Mouse (Mus musculus): ENCODE results near the gene Kpna1. TPM values are rescaled to one million over a fixed set of nuclear protein-coding genes. Genes with fewer than 3 reads are reported as not detected.
"Not testable (repeated sequence)": the region's sequence is repeated elsewhere in the genome, so short reads cannot be mapped to it uniquely, and the experiment has no call there.

Kpna1 gene
- polyA plus RNA-seq, 1 experiment from 2014 or later, result 23.3 TPM

DNA sequence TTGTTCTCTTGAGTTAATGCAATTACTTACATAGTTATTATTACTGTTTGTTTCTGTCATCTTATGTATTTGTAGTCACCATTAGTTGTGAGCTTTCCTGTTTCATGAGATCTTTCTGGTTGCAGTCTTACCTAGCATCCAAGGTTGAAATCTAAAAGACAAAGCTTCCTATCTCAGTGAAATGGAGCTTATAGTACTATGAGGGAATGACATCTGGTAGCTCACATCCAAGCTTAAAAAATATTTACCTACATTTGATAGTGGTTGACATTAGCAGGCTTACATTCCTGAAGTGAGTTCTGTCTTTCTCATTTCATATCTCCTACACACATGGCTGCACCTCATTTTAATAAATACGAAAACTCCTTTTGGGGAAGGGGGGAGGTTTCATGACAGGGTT lies 37.8 kb downstream of the Kpna1 start:
- H3K9me3 ChIP-seq (replicated peaks; ENCODE audit: low read length), result no peaks in the 10 kb centered on the region
- no peak for DNase-seq (ENCODE audit: low spot score)
- no peak overlapping the region for H3K9ac ChIP-seq (ENCODE audit: low read depth, low read length)
- no peak overlapping the region for H3K4me3 ChIP-seq (replicated peaks; ENCODE audit: low read depth, low read length)
- peaks cover 22% of the 10 kb centered on the region for H3K36me3 ChIP-seq (ENCODE audit: insufficient read depth, low read length)
- H3K4me2 ChIP-seq (ENCODE audit: low read length), result no peak overlapping the region
- no peaks in the 10 kb centered on the region for H3K27me3 ChIP-seq (ENCODE audit: insufficient read depth, low read length)
- no peak for TF ChIP-seq CTCF (IDR thresholded peaks at IDR 0.05; ENCODE audit: low read depth)
- no peaks in the 10 kb centered on the region for H3K4me1 ChIP-seq (replicated peaks; ENCODE audit: insufficient read depth, low read length)
- no peak overlapping the region for H3K27ac ChIP-seq
- no peak for ATAC-seq (replicated peaks; ENCODE audit: low FRiP score, low read depth)
- 86% methylated on average over 1 of the region's 1 CpGs for WGBS

DNA sequence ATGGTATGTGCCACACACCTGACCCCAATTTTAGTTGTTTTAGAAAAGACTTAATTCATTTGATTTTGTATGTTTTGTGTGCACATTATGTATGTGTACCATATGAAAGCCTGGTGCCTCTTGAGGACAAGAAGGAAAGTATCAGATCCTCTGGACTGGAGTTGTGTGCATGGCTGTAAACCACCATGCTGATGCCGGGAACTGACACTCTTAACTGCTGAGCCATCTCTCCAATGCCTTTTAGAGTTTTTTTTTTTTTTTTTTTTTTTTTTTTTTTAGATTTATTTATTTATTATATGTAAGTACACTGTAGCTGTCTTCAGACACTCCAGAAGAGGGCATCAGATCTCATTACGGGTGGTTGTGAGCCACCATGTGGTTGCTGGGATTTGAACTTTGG lies 49.6 kb downstream of the Kpna1 start:
- not testable (repeated sequence) for H3K27me3 ChIP-seq (ENCODE audit: insufficient read depth, low read length); H3K9ac ChIP-seq (ENCODE audit: low read depth, low read length); H3K4me3 ChIP-seq (replicated peaks; ENCODE audit: low read depth, low read length); H3K9me3 ChIP-seq (replicated peaks; ENCODE audit: low read length); H3K4me1 ChIP-seq (replicated peaks; ENCODE audit: insufficient read depth, low read length); H3K27ac ChIP-seq; DNase-seq (ENCODE audit: low spot score); ATAC-seq (replicated peaks; ENCODE audit: low FRiP score, low read depth); H3K4me2 ChIP-seq (ENCODE audit: low read length)
- H3K36me3 ChIP-seq (ENCODE audit: insufficient read depth, low read length), result peaks cover 24% of the 10 kb centered on the region
- WGBS, result 92% methylated on average over 1 of the region's 2 CpGs

GRCm38 (mm10) chr16:36040640-36041624 lies 62.4 kb downstream of the Kpna1 start, which contains the start of gene Wdr5b:
Gene Wdr5b, plus strand, starts transcription at chr16:36041190.
- H3K27me3 ChIP-seq (ENCODE audit: insufficient read depth, low read length), result no peaks in the 10 kb centered on the region
- 2% methylated on average over 39 of the region's 39 CpGs for WGBS
- H3K36me3 ChIP-seq (ENCODE audit: insufficient read depth, low read length), result peaks cover 23% of the 10 kb centered on the region
- peak; percentile 99 for DNase-seq (ENCODE audit: low spot score)
- peak within 1 kb of the TSS; percentile 83 for H3K4me2 ChIP-seq (ENCODE audit: low read length)
- peaks cover 11% of the 10 kb centered on the region for H3K4me1 ChIP-seq (replicated peaks; ENCODE audit: insufficient read depth, low read length)
- H3K27ac ChIP-seq, result peak within 1 kb of the TSS; percentile 87
- TF ChIP-seq CTCF (IDR thresholded peaks at IDR 0.05; ENCODE audit: low read depth), result no peak
- H3K9me3 ChIP-seq (replicated peaks; ENCODE audit: low read length), result no peaks in the 10 kb centered on the region
- H3K4me3 ChIP-seq (replicated peaks; ENCODE audit: low read depth, low read length), result peak within 1 kb of the TSS; percentile 75
- H3K9ac ChIP-seq (ENCODE audit: low read depth, low read length), result peak within 1 kb of the TSS; percentile 76
- ATAC-seq (replicated peaks; ENCODE audit: low FRiP score, low read depth), result peak; percentile 96

- Histone ChIP-seq H3K27me3 (ENCODE audit: insufficient read depth, low read length) (no peaks in the 10 kb centered on the region), H3K36me3 (ENCODE audit: insufficient read depth, low read length) (peaks cover 30% of the 10 kb centered on the region), H3K4me2 (ENCODE audit: low read length) (peak overlapping the region; percentile 83), H3K4me3 (replicated peaks; ENCODE audit: low read depth, low read length) (peak overlapping the region; percentile 75), H3K27ac (peak overlapping the region; percentile 87), H3K9ac (ENCODE audit: low read depth, low read length) (peak overlapping the region; percentile 76), H3K4me1 (replicated peaks; ENCODE audit: insufficient read depth, low read length) (peaks cover 11% of the 10 kb centered on the region), H3K9me3 (replicated peaks; ENCODE audit: low read length) (no peaks in the 10 kb centered on the region)
- ATAC-seq (replicated peaks; ENCODE audit: low FRiP score, low read depth) (0 out of 2 replicates have a peak, but pooled peaks have one; percentile 2), DNase-seq (ENCODE audit: low spot score) (no peak)
- WGBS, result 21% methylated on average over 11 of the region's 11 CpGs
- no peak for TF ChIP-seq CTCF (IDR thresholded peaks at IDR 0.05; ENCODE audit: low read depth)
Observed at GRCm38 (mm10) chr16:36041625-36042020, 63.1 kb downstream of the Kpna1 start.

GRCm38 (mm10) chr16:36043073-36043472 lies 64.5 kb downstream of the Kpna1 start:
- Histone ChIP-seq H3K36me3 (ENCODE audit: insufficient read depth, low read length) (peaks cover 36% of the 10 kb centered on the region), H3K4me1 (replicated peaks; ENCODE audit: insufficient read depth, low read length) (peaks cover 11% of the 10 kb centered on the region), H3K27me3 (ENCODE audit: insufficient read depth, low read length) (no peaks in the 10 kb centered on the region), H3K4me3 (replicated peaks; ENCODE audit: low read depth, low read length) (no peak overlapping the region), H3K4me2 (ENCODE audit: low read length) (no peak overlapping the region), H3K9me3 (replicated peaks; ENCODE audit: low read length) (no peaks in the 10 kb centered on the region), H3K9ac (ENCODE audit: low read depth, low read length) (no peak overlapping the region), H3K27ac (no peak overlapping the region)
- ATAC-seq (replicated peaks; ENCODE audit: low FRiP score, low read depth), result no peak
- WGBS, result 57% methylated on average over 10 of the region's 10 CpGs
- TF ChIP-seq CTCF (IDR thresholded peaks at IDR 0.05; ENCODE audit: low read depth), result no peak
- no peak for DNase-seq (ENCODE audit: low spot score)

DNA sequence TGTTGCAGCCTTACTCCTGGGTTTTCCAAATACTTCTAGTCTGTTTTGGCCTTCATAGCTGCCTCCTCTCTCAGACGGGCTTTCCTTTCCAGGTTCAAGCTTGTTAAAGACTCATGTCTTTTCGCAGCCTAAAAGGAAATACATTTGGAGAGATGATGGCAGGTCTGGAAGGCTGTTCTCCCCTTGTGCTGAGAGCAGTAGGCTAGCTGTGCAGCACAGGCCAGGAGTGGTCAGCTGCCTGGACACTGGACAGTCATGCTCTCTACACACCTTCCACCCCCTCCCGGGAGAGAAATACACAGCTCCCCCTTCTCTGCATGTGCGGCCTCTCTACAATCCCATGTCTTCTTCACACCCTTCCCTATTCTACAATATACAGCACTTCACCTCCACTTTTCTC lies 65.4 kb downstream of the Kpna1 start:
- H3K4me2 ChIP-seq (ENCODE audit: low read length), result no peak overlapping the region
- WGBS, result 87% methylated on average over 4 of the region's 4 CpGs
- no peak for ATAC-seq (replicated peaks; ENCODE audit: low FRiP score, low read depth)
- H3K36me3 ChIP-seq (ENCODE audit: insufficient read depth, low read length), result peaks cover 45% of the 10 kb centered on the region
- H3K27me3 ChIP-seq (ENCODE audit: insufficient read depth, low read length), result no peaks in the 10 kb centered on the region
- no peak overlapping the region for H3K4me3 ChIP-seq (replicated peaks; ENCODE audit: low read depth, low read length)
- peaks cover 11% of the 10 kb centered on the region for H3K4me1 ChIP-seq (replicated peaks; ENCODE audit: insufficient read depth, low read length)
- no peak for TF ChIP-seq CTCF (IDR thresholded peaks at IDR 0.05; ENCODE audit: low read depth)
- DNase-seq (ENCODE audit: low spot score), result no peak
- no peak overlapping the region for H3K27ac ChIP-seq
- H3K9ac ChIP-seq (ENCODE audit: low read depth, low read length), result no peak overlapping the region
- no peaks in the 10 kb centered on the region for H3K9me3 ChIP-seq (replicated peaks; ENCODE audit: low read length)
